Mouse (Mus musculus): Measurements from ENCODE around the gene Slc28a3. TPM values are rescaled to one million over a fixed set of nuclear protein-coding genes. Genes with fewer than 3 reads are reported as not detected.

Slc28a3 gene
- not detected in 2 replicates for polyA plus RNA-seq (2012; ENCODE audit: insufficient read depth, insufficient read length, missing spikeins)

DNA sequence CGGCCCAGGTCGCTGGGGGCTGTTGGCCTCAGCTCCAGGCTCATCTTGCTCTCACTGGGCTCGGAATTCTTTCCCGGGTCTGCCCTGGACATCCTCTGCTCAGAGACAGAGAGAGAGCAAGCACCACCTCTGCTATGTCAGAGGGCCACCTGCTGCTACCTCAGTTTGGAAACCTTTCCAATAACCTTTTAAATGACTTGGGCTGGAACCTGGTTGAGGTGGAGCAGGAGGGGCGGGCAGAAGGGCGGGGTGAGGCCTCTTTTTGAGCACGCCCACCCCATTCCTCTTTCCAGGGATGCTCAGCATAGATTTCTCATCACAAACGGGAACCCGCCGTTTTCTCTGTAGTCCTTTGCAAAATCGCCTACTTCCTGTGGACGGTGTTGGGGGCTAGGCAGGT, at the start of gene Slc28a3:
Slc28a3 (minus strand) TSS at position 162 of the 400 bp plus-strand sequence.
- no peaks in the 10 kb centered on the region for H3K4me1 ChIP-seq (ENCODE audit: control insufficient read depth, insufficient read depth, insufficient read length, low read length)
- H3K4me3 ChIP-seq (ENCODE audit: insufficient read depth, low read depth, low read length): no peak within 1 kb of the TSS
- no peak within 1 kb of the TSS for H3K27ac ChIP-seq (replicated peaks; ENCODE audit: low read depth, low read length)

DNA sequence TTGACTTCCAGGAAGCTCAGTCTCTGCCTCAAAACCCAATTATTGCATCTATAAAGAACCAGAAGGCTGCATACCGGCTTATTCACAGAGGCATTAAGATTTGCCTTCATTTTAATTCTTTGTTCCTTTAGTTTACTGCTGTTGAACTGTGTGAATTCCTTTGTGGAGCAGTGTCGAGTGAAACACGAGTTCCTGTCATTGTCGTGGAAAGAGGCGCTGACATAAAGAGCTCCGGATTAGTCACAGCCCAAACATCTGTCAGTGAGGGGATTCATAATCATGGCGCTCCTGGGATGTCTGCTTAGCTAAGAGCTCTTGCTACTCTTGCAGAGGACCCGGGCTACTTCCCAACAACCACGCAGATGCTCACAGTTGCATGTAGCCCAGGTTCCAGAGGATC, 47.3 kb upstream of the Slc28a3 start:
- H3K27ac ChIP-seq (replicated peaks; ENCODE audit: low read depth, low read length): no peak overlapping the region
- H3K4me3 ChIP-seq (ENCODE audit: insufficient read depth, low read depth, low read length): no peak overlapping the region
- H3K4me1 ChIP-seq (ENCODE audit: control insufficient read depth, insufficient read depth, insufficient read length, low read length): no peaks in the 10 kb centered on the region

DNA sequence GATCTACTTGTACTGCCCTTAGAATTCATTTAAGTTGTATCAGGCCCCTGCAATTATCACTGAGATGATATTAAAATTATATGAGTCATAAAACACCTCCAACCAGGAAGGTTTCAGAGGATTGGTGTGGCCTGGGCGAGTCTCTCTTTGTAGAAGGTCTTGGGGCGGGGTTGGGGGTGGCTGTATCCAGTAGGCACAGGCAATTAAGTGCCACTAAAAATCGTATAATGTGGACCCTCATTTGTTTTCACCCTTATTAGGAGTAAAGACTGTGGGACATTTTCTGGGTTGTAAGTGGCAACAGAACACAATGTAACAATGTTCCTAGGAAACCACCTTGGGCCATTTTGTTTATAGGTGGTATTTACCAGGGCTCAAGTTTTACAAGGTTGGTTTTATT, 46.2 kb upstream of the Slc28a3 start:
- Histone ChIP-seq H3K27ac (replicated peaks; ENCODE audit: low read depth, low read length) (no peak overlapping the region), H3K4me1 (ENCODE audit: control insufficient read depth, insufficient read depth, insufficient read length, low read length) (no peaks in the 10 kb centered on the region), H3K4me3 (ENCODE audit: insufficient read depth, low read depth, low read length) (no peak overlapping the region)

DNA sequence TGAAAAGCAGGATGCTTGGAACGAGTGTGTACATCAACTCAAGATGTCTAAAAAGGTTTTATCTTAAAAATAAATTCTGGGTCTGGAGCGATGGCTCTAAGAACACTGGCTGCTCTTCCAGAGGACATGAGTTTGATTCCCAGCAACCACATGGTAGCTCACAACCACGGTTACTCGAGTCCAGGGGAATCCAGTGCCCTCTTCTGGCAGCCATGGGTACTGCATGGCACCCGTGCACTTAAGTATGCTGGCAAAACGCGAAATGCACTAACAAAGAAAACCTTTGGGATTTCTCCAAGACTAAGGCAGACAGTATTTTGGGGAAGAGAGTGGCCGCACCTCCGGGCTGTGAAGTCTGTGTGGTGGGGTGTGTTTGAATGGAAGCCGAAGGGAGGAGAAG, 44.9 kb upstream of the Slc28a3 start:
- H3K4me3 ChIP-seq (ENCODE audit: insufficient read depth, low read depth, low read length): no peak overlapping the region
- no peaks in the 10 kb centered on the region for H3K4me1 ChIP-seq (ENCODE audit: control insufficient read depth, insufficient read depth, insufficient read length, low read length)
- no peak overlapping the region for H3K27ac ChIP-seq (replicated peaks; ENCODE audit: low read depth, low read length)

DNA sequence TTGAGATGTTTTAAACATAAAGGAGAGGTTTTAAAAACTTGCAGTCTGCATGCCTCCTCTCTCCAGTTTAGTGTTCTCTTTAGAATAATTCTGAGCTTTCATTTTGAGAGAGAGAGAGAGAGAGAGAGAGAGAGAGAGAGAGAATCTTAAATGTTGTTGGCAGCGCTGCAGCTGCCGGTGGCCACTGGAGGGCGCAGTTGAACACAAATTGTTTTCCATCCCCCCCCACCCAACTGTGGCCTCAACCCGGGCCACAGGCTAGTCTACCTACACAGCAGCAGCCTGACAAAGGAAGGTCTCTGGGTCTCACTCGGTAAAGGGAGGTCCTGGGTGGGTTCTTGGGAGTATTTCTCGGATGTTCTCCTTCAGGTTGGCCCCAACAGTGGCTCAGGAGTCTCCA, 29.7 kb upstream of the Slc28a3 start:
- Histone ChIP-seq H3K27ac (replicated peaks; ENCODE audit: low read depth, low read length) (no peak overlapping the region), H3K4me1 (ENCODE audit: control insufficient read depth, insufficient read depth, insufficient read length, low read length) (no peaks in the 10 kb centered on the region), H3K4me3 (ENCODE audit: insufficient read depth, low read depth, low read length) (no peak overlapping the region)

DNA sequence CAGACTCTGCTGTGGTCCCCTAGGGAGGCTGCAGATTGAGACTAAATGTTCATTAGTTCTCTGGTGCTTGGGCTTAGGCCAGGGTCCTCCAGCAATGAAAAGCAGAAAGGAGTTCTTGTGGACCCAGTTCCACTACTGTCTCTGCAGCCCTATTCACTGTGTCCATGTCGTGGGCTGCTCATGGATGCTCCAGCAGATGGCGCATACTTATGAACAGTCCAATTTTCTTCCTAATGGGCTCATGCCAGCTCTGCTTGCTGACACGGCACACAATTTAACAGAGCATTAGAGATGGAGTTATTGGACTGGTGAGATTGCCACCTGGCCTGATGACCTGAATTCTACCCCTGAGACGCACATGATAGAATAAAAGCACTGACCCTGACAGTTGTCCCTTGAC, 28.3 kb upstream of the Slc28a3 start:
- no peak overlapping the region for H3K4me3 ChIP-seq (ENCODE audit: insufficient read depth, low read depth, low read length)
- H3K27ac ChIP-seq (replicated peaks; ENCODE audit: low read depth, low read length): no peak overlapping the region
- H3K4me1 ChIP-seq (ENCODE audit: control insufficient read depth, insufficient read depth, insufficient read length, low read length): no peaks in the 10 kb centered on the region

DNA sequence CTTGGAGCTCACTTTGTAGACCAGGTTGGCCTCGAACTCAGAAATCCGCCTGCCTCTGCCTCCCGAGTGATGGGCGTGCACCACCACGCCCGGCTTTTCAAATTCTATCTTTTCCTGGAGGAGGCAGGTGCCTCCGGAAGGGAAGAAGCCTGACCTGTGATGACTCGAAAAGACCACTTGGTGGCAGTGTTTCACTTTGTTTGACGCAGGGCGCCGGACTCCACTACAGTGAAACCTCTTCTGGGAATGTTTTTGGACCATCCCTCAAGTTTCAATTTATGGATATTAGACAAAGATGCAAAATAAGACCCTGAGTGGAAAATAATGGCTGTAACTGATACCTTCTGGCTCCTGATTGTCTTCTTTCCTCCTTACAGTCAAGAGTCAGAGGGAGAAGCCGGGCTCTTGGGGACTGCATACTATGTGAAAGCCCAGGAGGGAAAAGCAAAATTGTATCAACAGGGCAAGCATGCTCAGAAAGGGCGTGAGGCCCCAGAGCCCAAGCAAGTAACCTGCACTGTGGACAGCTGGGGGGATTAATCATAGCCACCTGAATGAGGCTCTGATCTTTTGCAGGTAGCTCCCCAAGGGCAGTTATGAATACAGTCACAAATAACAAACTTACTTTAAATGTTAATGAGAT, 26.8 kb upstream of the Slc28a3 start:
- H3K27ac ChIP-seq (replicated peaks; ENCODE audit: low read depth, low read length): no peak overlapping the region

DNA sequence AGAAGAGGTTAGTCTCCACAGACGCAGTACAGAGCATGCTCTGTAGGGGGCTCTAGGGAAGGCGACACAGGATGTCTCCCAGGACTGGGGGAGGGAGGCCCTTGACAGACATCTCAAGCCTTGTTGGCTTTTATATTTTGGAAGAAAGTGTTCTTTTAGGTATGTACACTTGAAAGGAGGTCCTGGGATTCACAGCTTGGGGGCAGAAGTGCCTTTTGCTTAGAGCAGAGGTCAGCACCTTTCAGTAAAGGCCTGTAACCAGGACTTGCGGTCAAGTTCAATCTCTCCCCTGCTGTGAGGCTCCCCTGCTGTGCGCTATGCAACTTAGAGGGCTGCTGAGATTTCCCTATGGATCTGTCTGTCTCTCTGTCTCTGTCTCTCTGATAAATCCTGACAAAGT, 23.2 kb upstream of the Slc28a3 start:
- Histone ChIP-seq H3K27ac (replicated peaks; ENCODE audit: low read depth, low read length) (no peak overlapping the region), H3K4me3 (ENCODE audit: insufficient read depth, low read depth, low read length) (no peak overlapping the region), H3K4me1 (ENCODE audit: control insufficient read depth, insufficient read depth, insufficient read length, low read length) (no peaks in the 10 kb centered on the region)

More for the DNA sequence above, 26.8 kb upstream of the Slc28a3 start:
- Histone ChIP-seq H3K4me1 (ENCODE audit: control insufficient read depth, insufficient read depth, insufficient read length, low read length) (no peaks in the 10 kb centered on the region), H3K4me3 (ENCODE audit: insufficient read depth, low read depth, low read length) (no peak overlapping the region)

DNA sequence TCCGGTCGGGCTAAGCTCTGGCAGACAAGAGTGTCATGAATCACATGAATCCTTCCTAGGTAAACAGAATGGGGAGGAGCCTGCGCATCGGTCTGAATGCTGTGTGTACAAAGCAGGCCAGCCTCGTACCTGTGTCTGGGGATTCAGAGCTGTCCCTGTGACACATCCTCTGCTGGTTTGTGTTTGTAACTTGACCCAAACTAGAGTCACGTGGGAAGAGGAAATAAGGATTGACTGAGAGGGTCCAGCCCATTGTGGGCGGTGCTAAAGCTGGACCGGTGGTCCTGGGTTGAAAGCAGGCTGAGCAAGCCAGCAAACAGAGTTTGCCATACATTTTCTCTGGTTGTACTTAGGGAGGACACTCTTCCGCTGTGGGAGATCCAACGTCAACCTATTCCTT, 20.1 kb upstream of the Slc28a3 start:
- no peak overlapping the region for H3K27ac ChIP-seq (replicated peaks; ENCODE audit: low read depth, low read length)
- no peak overlapping the region for H3K4me3 ChIP-seq (ENCODE audit: insufficient read depth, low read depth, low read length)
- no peaks in the 10 kb centered on the region for H3K4me1 ChIP-seq (ENCODE audit: control insufficient read depth, insufficient read depth, insufficient read length, low read length)

DNA sequence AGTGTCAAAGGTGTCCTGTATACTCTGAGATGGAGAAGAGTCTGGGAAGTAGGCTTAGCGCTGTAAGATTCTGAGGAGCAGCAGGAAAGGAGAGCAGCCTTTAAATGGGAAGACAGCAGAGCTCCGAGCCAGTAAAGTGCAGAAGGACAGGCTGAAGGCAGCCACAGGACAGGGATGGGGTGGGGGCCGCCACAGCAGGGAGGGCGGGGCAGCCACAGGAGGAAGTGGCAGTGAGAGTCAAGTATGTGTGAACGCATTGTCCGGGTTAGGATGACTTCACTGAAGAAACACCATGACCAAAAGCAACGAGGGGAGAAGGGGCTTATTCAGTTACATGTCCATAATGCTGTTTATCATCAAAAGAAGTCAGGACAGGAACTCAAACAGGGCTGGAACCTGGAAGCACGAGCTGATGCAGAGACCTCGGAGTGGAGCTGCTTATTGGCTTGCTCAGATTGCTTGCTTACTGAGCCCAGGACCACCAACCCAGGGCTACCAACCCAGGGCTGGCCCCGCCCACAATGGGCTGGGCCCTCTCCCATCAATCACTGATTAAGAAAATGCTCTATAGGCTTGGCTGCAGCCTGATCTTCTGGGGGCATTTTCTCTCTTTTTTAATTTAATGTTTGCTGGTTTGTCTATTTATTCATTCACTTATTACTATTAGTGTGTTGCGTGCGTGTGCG, 18.8 kb upstream of the Slc28a3 start:
- H3K27ac ChIP-seq (replicated peaks; ENCODE audit: low read depth, low read length): no peak overlapping the region
- no peaks in the 10 kb centered on the region for H3K4me1 ChIP-seq (ENCODE audit: control insufficient read depth, insufficient read depth, insufficient read length, low read length)
- H3K4me3 ChIP-seq (ENCODE audit: insufficient read depth, low read depth, low read length): no peak overlapping the region

DNA sequence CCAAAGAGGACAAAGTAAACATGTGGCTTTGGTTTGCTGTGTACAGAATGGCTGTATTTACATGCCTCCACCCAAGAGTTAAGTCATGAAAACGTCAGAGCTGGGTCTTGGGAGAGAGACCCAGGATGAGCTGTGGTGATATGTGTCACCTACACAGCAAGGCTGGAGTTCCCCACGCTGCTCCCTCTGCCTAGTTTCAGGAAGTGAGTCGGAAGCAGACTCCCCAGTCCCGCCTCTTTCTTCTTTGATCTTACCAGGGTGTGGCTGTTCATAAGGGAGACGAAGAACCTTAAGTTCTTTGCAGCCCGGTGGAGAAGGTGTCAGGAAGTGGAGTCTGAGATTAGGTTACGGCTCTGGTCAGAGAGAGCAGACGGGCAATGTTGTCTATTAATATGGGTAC, 12.0 kb upstream of the Slc28a3 start:
- H3K4me3 ChIP-seq (ENCODE audit: insufficient read depth, low read depth, low read length): no peak overlapping the region
- H3K27ac ChIP-seq (replicated peaks; ENCODE audit: low read depth, low read length): no peak overlapping the region
- no peaks in the 10 kb centered on the region for H3K4me1 ChIP-seq (ENCODE audit: control insufficient read depth, insufficient read depth, insufficient read length, low read length)

DNA sequence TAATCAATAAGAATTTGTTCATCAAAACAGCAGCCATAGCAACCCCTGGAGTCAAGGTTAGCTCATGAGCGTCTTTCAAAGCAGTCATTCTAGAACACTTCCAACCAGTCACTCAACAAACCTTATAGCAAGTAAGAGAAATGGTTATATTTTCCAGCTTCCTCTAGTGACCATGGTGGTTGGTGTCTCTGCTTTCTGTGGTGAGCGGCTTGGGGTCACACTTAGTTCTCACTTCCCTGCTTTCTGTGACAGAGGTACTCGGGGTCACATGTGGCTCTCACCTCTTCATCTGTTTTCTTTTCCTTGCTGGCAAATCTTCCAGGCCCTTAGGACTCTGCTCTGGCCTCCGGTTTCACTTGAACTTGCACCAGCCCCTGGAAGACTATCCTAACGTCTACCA, 8.6 kb upstream of the Slc28a3 start:
- Histone ChIP-seq H3K27ac (replicated peaks; ENCODE audit: low read depth, low read length) (no peak overlapping the region), H3K4me3 (ENCODE audit: insufficient read depth, low read depth, low read length) (no peak overlapping the region), H3K4me1 (ENCODE audit: control insufficient read depth, insufficient read depth, insufficient read length, low read length) (no peaks in the 10 kb centered on the region)

DNA sequence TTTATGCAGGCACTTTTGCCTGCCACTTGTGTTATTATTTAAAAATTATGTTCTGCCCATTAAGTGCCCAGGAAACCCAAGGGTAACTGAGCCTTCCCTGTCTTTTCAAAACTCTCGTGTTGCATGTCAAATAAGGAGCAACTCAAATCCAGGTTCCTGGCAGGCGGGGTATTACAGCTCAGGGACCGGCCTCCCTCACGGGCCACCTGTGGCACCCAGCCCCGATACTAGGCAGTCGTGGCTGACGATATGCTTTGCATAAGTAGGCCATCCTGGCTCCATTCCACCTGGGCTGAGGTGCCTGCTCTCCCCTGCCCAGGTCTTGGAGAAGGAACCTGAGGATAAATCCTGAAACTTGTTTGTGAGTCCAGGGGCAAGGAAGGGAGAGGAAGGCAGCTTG, 618 bp downstream of the Slc28a3 start:
- Histone ChIP-seq H3K27ac (replicated peaks; ENCODE audit: low read depth, low read length) (no peak overlapping the region), H3K4me3 (ENCODE audit: insufficient read depth, low read depth, low read length) (no peak overlapping the region), H3K4me1 (ENCODE audit: control insufficient read depth, insufficient read depth, insufficient read length, low read length) (no peaks in the 10 kb centered on the region)

DNA sequence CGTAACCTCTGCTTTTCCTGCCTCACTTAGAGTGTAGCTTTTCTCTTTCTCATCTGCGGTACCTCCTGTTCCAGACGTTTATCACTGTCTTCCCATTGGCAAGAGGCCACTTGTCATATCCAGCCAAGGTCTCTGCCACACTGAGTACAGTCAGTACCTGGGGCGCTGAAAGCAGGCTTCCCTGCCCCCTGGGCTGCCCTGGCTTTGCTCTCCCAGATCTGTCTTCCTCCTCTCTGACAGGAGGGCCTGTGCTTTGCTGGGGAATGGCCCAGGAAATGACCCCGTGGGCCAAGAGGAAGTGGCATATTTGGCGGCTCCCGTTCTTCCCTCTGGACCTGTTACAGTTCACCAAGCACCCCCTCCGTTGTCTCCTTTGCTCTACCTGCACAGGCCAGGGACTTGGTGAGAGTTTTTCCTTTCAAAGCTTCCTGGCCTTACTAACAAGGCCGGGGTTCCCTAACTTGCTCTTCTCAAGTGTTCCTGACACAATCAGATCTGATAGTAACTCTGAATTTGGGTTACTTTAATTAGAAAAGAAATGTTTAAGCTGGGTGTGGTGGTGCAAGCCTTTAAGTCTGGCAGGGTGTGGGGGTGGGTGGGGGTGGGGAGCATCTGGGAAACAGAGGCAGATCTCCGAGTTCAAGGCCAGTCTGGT, 9.3 kb downstream of the Slc28a3 start:
- H3K27ac ChIP-seq (replicated peaks; ENCODE audit: low read depth, low read length): no peak overlapping the region
- no peak overlapping the region for H3K4me3 ChIP-seq (ENCODE audit: insufficient read depth, low read depth, low read length)
- H3K4me1 ChIP-seq (ENCODE audit: control insufficient read depth, insufficient read depth, insufficient read length, low read length): no peaks in the 10 kb centered on the region

DNA sequence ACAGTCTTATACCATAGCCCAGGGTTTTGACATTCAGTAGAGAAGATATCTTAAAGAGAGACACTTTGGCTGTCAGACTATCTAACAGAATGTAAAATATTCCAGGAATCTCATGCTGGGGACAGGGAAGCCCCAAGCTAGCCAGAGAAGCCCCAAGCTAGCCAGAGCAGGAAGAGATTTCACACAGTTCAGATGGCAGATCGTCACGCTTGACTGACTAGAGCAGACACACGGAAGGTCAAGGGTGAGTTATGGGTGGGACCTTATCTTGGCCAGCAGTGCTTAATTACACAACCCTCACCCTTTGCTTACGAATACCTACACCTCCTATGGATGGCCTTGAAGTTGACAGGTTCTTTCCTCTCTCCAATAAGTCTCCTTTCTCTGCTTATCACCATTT, 12.1 kb downstream of the Slc28a3 start:
- Histone ChIP-seq H3K4me3 (ENCODE audit: insufficient read depth, low read depth, low read length) (no peak overlapping the region), H3K27ac (replicated peaks; ENCODE audit: low read depth, low read length) (no peak overlapping the region), H3K4me1 (ENCODE audit: control insufficient read depth, insufficient read depth, insufficient read length, low read length) (no peaks in the 10 kb centered on the region)

DNA sequence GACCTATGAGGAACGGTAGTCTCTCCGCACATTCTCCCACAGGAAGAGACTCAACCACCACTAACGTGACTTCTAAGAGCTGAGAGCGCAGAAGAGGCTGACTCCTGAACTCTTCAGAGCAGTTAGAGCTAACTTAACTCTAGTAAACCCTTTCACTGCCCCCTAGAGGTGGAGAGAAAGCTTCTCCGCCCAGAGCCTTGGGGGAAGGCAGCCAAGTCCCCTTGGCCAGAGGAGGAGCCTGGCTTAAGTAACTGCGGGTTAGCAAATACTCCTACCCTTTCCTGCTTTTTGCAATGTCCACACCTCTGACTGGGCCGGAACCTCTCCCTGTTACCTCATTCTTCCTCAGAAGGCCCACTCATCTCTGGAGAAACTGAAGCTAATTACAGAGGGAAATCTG, 17.5 kb downstream of the Slc28a3 start:
- H3K4me3 ChIP-seq (ENCODE audit: insufficient read depth, low read depth, low read length): no peak overlapping the region
- H3K27ac ChIP-seq (replicated peaks; ENCODE audit: low read depth, low read length): no peak overlapping the region
- H3K4me1 ChIP-seq (ENCODE audit: control insufficient read depth, insufficient read depth, insufficient read length, low read length): no peaks in the 10 kb centered on the region

All from brown adipose tissue, adult 24 weeks (tissue).